Mouse (Mus musculus) embryonic facial prominence, embryonic 14.5 days (tissue): ENCODE results near the gene Kcnj11. TPM values are rescaled to one million over a fixed set of nuclear protein-coding genes. Genes with fewer than 3 reads are reported as not detected.

ENCODE experiments used
- ATAC-seq: fragments of 200-750 bp; cut with Nextera tagmentation; 2 replicates; pipeline ENCODE4 v1.8.0; 2017; ENCODE audit warnings: low read depth, moderate number of reproducible peaks, moderate TSS enrichment
- DNase-seq: peaks from one replicate; pipeline ENCODE4 v3.0.0-alpha.2; 2015; ENCODE audit warnings: low spot score
- H3K27ac ChIP-seq: fragments of 300-500 bp; sonication (generic); replicated peaks from 2 replicates; pipeline ENCODE4 v1.5.1; 2014; ENCODE audit warnings: low read depth, mild to moderate bottlenecking, low read length, moderate library complexity
- H3K27me3 ChIP-seq: fragments of 300-500 bp; sonication (generic); replicated peaks from 2 replicates; pipeline ENCODE4 v1.6.1; 2014; ENCODE audit warnings: low read length; ENCODE audit not compliant: control insufficient read depth, insufficient read depth
- H3K36me3 ChIP-seq: fragments of 300-500 bp; sonication (generic); 2 replicates; pipeline ENCODE4 v1.6.1; 2014; ENCODE audit warnings: low read length, mixed read lengths; ENCODE audit not compliant: control insufficient read depth, insufficient read depth
- H3K4me1 ChIP-seq: fragments of 300-500 bp; sonication (generic); 2 replicates; pipeline ENCODE4 v1.6.1; 2014; ENCODE audit warnings: antibody characterized with exemption, low read length; ENCODE audit not compliant: control insufficient read depth, insufficient read depth
- H3K4me2 ChIP-seq: fragments of 300-500 bp; sonication (generic); 2 replicates; pipeline ENCODE4 v1.6.1; 2014; ENCODE audit warnings: low read depth, mild to moderate bottlenecking, low read length, moderate library complexity, mixed read lengths
- H3K4me3 ChIP-seq: fragments of 300-500 bp; sonication (generic); 2 replicates; pipeline ENCODE4 v1.5.1; 2014; ENCODE audit warnings: low read depth, mild to moderate bottlenecking, low read length
- H3K9ac ChIP-seq: fragments of 300-500 bp; sonication (generic); 2 replicates; pipeline ENCODE4 v1.6.1; 2014; ENCODE audit warnings: low read depth, mild to moderate bottlenecking, low read length, moderate library complexity, mixed read lengths
- H3K9me3 ChIP-seq: fragments of 300-500 bp; sonication (generic); 2 replicates; pipeline ENCODE4 v1.6.1; 2016; ENCODE audit warnings: low read length; ENCODE audit not compliant: control insufficient read depth
- WGBS: fragments of 180-500 bp; shearing (Covaris S2); extraction: QIAGEN DNeasy Blood & Tissue Kit; methylation state at CpG from one replicate; pipeline ENCODE4 v1.1.7; 2014; 5-methylcytosine and 5-hydroxymethylcytosine counted together
- polyA plus RNA-seq: library from polyadenylated mRNA; unstranded; fragments of >200 nt; fragmentation: Nextera tagmentation; extraction: Ambion mirVana; gene quantifications from 2 replicates; pipeline ENCODE4 v1.2.1, GENCODE M21; 2014

Kcnj11 gene
- polyA plus RNA-seq, 1 experiment from 2014 or later = 0.61 TPM

DNA sequence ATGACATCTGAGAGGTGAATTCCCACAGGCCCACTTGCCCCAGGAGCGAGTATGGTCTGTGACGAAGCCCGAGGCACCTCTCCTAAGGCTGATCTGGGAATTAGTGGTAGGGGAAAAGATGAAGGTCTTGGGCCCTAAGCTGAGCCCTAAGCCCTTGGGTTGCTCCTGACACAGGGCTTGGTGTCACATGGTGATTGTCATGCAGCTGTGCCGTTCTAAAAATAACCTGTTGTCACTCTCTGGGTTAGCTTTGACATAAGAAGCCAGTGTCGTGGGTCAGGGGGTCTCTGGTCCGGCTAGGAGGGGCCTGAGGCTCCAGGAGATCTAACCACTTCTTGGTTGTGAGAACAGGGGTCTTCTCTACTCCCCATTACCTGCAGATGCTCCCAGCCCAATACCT, 11.4 kb upstream of the Kcnj11 start:
- H3K9ac ChIP-seq = no peak overlapping the region
- no peak overlapping the region for H3K4me2 ChIP-seq
- no peaks in the 10 kb centered on the region for H3K36me3 ChIP-seq
- DNase-seq = no peak
- H3K27ac ChIP-seq = no peak overlapping the region
- H3K4me1 ChIP-seq = no peaks in the 10 kb centered on the region
- no peak for ATAC-seq
- H3K27me3 ChIP-seq = no peaks in the 10 kb centered on the region
- no peak overlapping the region for H3K4me3 ChIP-seq
- H3K9me3 ChIP-seq = no peaks in the 10 kb centered on the region
- WGBS = 53% methylated on average over 6 of the region's 6 CpGs

DNA sequence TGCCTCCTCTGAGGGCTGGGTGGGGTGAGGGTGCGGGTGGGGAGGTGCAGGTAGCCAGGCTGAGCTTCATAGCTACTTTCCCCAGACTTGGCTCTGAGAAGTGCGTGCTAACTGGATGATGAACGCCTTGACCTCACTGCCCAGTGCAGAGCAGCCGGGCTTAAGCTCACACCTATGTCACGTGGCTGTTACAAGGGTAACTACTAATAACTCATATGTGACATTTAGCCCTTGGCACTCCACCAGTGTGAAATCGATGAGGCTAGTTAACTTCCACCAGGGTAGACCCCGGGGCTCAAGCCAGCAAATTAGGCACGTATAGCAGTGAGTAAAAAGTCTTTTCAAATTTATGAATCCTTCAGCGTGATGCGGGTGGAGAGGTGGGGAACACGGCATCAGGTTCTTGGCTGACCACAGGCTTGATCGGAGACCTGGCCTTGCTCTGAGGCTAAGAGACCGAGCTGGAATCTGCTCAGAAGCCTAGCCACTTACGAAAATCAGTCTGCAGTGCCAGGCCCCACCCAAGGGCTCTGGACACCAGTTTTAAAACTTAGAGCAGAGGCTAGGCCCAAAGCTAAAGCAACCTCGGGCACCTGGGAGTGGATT, 10.8 kb upstream of the Kcnj11 start:
- no peaks in the 10 kb centered on the region for H3K9me3 ChIP-seq
- H3K4me3 ChIP-seq = no peak overlapping the region
- 79% methylated on average over 15 of the region's 15 CpGs for WGBS
- no peak overlapping the region for H3K27ac ChIP-seq
- no peak for DNase-seq
- no peaks in the 10 kb centered on the region for H3K4me1 ChIP-seq
- H3K36me3 ChIP-seq = no peaks in the 10 kb centered on the region
- no peak for ATAC-seq
- H3K9ac ChIP-seq = no peak overlapping the region
- no peaks in the 10 kb centered on the region for H3K27me3 ChIP-seq
- H3K4me2 ChIP-seq = no peak overlapping the region

DNA sequence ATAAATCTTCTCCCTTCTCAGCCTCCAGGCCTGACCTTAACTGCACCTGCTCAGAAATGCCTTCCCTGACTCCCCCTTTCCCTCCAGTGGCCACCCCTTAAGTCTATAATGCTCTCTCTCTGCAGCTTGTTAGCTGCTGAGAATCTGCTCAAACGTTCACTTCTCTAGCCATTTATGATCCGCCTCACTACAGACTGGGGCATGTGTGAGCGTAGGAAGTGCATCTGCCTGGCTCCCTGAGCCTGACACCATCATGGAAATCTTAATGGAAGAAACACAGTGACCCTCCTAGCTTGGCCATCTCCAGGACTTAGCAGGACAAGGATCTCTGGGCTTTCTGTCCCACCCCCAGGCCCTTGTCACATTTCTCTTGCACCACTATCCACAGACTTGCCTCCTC, 9.5 kb upstream of the Kcnj11 start:
- no peaks in the 10 kb centered on the region for H3K9me3 ChIP-seq
- H3K4me3 ChIP-seq = no peak overlapping the region
- no peaks in the 10 kb centered on the region for H3K4me1 ChIP-seq
- no peak overlapping the region for H3K27ac ChIP-seq
- H3K9ac ChIP-seq = no peak overlapping the region
- WGBS = 73% methylated on average over 3 of the region's 3 CpGs
- no peaks in the 10 kb centered on the region for H3K27me3 ChIP-seq
- ATAC-seq (no peak), DNase-seq (no peak)
- H3K36me3 ChIP-seq = no peaks in the 10 kb centered on the region
- no peak overlapping the region for H3K4me2 ChIP-seq

DNA sequence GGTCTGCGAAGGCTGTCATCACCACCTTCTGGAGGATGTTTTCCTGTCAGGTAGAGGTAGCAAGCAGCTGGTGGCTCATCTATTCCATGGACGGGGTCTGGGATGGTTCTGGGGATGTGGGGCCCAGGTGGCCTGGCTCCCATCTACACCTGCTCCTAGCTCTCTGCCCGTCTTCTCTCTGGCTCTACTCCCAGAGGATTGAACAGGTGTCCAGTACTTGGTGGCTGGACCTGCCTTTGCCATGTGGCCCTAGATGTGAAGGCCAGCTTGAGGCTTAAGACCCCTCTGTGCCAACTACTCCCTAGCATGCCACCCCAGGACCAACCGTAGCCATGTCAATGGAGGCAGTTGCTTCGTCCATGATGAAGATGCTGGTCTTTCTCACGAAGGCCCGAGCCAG, 4.9 kb upstream of the Kcnj11 start:
- DNase-seq = no peak
- Histone ChIP-seq H3K4me2 (no peak overlapping the region), H3K9me3 (no peaks in the 10 kb centered on the region), H3K27ac (no peak overlapping the region), H3K9ac (no peak overlapping the region), H3K4me3 (no peak overlapping the region), H3K27me3 (no peaks in the 10 kb centered on the region; the same call in 1 of the 2 replicates), H3K4me1 (no peaks in the 10 kb centered on the region), H3K36me3 (no peaks in the 10 kb centered on the region)
- no peak for ATAC-seq
- 86% methylated on average over 7 of the region's 7 CpGs for whole genome bisulfite sequencing

DNA sequence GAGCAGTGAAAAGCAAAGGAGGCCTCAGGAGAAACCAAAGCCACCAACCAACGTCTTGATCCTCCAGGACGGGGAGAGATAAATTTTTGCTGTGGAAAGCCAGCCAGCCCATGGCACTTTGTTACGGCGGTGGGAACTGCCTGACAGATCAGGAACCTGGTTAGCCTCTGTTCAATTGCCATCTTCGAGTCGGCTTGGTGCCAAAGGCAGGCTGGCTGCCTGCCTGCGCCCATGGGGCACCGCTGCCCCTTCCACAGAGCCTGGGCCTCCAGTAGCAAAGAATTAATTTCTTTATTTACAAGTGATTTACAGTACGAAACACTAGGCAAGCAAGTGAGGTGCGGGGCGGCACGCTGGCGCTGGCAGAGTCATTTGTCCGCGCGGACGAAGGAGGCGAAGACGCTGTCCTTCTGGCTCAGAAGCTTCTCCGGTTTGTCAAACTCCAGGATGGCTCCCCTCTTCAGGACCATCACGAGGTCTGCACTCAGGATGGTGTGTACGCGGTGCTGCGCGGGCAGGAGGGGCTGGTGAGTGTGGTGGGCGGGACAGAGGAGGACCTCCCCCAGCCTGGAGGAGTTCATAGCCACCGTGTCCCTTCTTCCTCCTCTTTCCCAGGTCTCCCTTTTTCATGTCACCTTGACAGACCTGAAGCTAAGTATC, 3.8 kb upstream of the Kcnj11 start:
- no peaks in the 10 kb centered on the region for H3K9me3 ChIP-seq

DNA sequence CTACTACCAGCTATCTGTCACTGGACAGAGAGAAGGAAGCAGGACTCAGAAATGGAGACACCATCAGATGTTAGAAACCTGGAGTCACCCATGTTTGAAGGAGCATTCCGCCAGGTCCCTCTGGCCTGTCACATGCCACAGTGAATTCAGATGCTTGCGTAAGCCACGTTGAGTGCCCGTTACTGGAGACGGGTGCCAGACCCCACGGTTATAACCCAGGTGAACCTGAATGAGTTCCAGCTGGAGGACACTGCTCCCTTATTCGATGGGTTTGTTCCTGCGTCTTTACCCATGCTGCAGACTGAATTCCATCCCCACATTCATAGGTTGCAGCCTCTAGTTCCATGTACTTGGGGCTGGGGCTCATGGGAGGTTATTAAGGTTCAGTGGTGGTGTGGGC, 3.2 kb upstream of the Kcnj11 start:
- Histone ChIP-seq H3K4me2 (no peak overlapping the region), H3K36me3 (no peaks in the 10 kb centered on the region), H3K4me3 (no peak overlapping the region), H3K27ac (no peak overlapping the region), H3K9ac (no peak overlapping the region), H3K27me3 (peaks cover 9% of the 10 kb centered on the region), H3K9me3 (no peaks in the 10 kb centered on the region), H3K4me1 (no peaks in the 10 kb centered on the region)
- no peak for DNase-seq
- ATAC-seq = no peak
- 86% methylated on average over 8 of the region's 8 CpGs for WGBS

More for the DNA sequence above, 3.8 kb upstream of the Kcnj11 start:
- Histone ChIP-seq H3K27ac (no peak overlapping the region), H3K4me1 (no peaks in the 10 kb centered on the region), H3K4me2 (no peak overlapping the region), H3K36me3 (no peaks in the 10 kb centered on the region), H3K4me3 (no peak overlapping the region), H3K9ac (no peak overlapping the region), H3K27me3 (peaks cover 7% of the 10 kb centered on the region)
- WGBS = 77% methylated on average over 27 of the region's 27 CpGs
- DNase-seq (no peak), ATAC-seq (no peak)

DNA sequence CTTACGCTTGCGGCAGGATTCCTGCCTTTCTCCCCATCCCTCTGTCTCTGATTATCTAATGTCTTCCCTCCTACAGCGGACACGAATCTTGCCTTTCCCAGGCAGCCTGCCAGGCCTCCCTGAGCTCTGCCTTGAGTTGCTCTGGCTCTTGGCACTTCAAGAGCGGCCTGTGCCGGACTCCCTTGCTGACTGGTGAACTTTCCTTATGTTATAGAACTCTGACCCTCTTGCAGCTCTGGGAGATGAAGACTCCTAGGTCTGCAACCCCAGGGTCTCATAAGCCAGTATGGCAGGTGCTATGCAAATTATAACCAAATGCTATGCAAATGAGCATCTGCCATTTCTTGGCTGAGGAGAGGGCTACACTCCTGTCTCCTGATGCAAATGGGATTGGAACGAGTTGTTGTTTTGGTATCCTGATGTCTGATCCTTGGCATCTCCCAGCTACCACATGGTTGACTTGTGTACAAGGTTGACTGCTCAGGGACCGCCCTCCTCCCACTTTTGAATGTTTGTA, 2.6 kb upstream of the Kcnj11 start:
- H3K4me2 ChIP-seq = no peak overlapping the region
- ATAC-seq (no peak), DNase-seq (no peak)
- H3K27me3 ChIP-seq = peaks cover 9% of the 10 kb centered on the region
- H3K9ac ChIP-seq = no peak overlapping the region
- H3K27ac ChIP-seq = no peak overlapping the region
- H3K4me3 ChIP-seq = no peak overlapping the region
- no peaks in the 10 kb centered on the region for H3K36me3 ChIP-seq
- no peaks in the 10 kb centered on the region for H3K4me1 ChIP-seq
- 68% methylated on average over 8 of the region's 8 CpGs for WGBS
- H3K9me3 ChIP-seq = no peaks in the 10 kb centered on the region

DNA sequence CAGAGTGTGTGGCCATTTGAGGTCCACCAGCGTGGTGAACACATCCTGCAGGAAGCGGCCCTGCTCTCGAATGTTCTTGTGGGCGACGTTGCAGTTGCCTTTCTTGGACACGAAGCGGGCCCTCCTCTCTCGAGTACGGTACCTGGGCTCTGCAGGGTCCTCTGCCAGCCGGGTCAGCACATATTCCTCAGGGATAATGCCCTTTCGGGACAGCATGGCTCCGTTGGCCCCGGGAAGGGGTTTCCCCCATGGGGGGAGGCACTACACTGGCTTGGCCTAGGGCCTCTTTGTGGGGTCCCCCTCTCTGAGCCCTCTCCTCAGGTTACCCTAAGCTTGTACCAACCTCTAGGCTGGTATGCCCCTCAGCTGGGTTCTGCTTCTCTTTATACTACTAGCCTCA, 882 bp downstream of the Kcnj11 start:
- Histone ChIP-seq H3K4me1 (no peaks in the 10 kb centered on the region), H3K9me3 (no peaks in the 10 kb centered on the region), H3K27ac (no peak overlapping the region), H3K27me3 (peaks cover 9% of the 10 kb centered on the region), H3K4me2 (no peak overlapping the region), H3K36me3 (no peaks in the 10 kb centered on the region), H3K4me3 (no peak overlapping the region), H3K9ac (no peak overlapping the region)
- 74% methylated on average over 10 of the region's 13 CpGs for WGBS
- no peak for ATAC-seq
- no peak for DNase-seq

DNA sequence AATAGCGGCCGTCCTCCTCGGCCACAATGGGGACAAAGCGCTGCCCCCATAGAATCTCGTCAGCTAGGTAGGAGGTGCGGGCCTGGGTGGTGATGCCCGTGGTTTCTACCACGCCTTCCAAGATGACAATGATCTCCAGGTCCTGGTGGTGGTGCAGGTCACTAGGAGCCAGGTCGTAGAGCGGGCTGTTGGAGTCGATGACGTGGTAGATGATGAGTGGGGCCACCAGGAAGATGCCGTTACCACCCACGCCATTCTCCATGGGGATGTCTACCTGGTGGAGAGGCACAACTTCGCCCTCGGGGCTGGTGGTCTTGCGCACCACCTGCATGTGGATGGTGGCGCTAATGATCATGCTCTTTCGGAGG, 1.7 kb downstream of the Kcnj11 start:
- Histone ChIP-seq H3K27me3 (peaks cover 9% of the 10 kb centered on the region), H3K27ac (no peak overlapping the region), H3K4me1 (no peaks in the 10 kb centered on the region), H3K9ac (no peak overlapping the region), H3K4me3 (no peak overlapping the region), H3K9me3 (no peaks in the 10 kb centered on the region), H3K36me3 (no peaks in the 10 kb centered on the region), H3K4me2 (no peak overlapping the region)
- ATAC-seq (no peak), DNase-seq (no peak)
- 95% methylated on average over 19 of the region's 19 CpGs for WGBS
